Mouse (Mus musculus): Measurements from ENCODE around the gene Hist1h4b.

Hist1h4b gene

DNA sequence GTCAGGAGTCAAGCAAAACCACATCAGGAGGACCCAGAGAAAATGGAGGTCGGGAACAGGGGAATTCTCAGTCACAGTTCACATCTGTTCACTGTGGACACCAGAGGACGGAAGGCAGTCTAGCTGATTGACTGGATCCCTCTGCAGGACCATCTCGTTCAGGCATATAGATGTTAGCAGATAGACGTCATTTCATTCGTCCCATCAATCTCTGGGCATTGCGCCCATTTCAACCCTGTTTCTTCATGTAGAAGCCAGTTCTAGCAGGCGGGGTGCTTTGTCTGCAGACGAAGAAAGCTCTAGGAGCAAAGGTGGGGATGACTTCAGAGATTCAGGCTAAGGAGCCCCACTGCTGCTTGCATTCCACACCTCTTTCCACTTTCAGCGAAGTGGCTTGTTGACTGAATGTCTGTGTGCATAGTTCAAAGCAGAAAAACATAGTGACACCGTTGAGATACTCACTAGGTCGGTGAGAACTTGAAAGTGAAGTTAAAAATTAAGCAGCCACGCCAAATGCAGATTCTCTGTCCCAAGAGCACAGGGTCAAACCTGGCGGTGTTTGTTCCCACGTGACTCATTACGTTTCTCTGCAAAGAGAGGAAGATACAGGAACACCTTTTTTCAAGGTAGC, 49.7 kb downstream of the Hist1h4b start, which contains the start of gene Slc17a2:
Gene Slc17a2, plus strand, starts transcription at position 572 of the 631 bp plus-strand sequence.
- no peak for DNase-seq (ENCODE audit: low spot score)
